Mouse (Mus musculus) layer of hippocampus, adult 2 months (tissue): Measurements from ENCODE around the gene Unc13a. TPM values are rescaled to one million over a fixed set of nuclear protein-coding genes. Genes with fewer than 3 reads are reported as not detected.
A peak's percentile ranks its signal among the peaks of the same experiment; 100 is the strongest.

Source experiments
- DNase-seq, 2 experiments: peaks; one replicate each; pipeline ENCODE4 v3.0.0; 2022; ENCODE audit warnings: low spot score in 2 of 2
- H3K27ac ChIP-seq: fragments of 200-600 bp; 2 replicates; pipeline ENCODE4 v1.8.1; 2022
- H3K4me3 ChIP-seq: fragments of 200-600 bp; 2 replicates; pipeline ENCODE4 v1.8.1; 2022; ENCODE audit warnings: mild to moderate bottlenecking
- CTCF ChIP-seq: fragments of 200-600 bp; conservative IDR thresholded peaks from 2 replicates; pipeline ENCODE4 v1.8.1; 2022; ENCODE audit warnings: antibody characterized with exemption, mild to moderate bottlenecking, moderate library complexity
- total RNA-seq, 2 experiments: library from RNA; stranded (reverse); gene quantifications; 2 replicates each; pipeline ENCODE4 v1.2.3; 2021

Gene Unc13a
- total RNA-seq, 2 experiments from 2014 or later = 263 to 264 TPM

- peak overlapping the region; percentile 51 for H3K27ac ChIP-seq
- DNase-seq = no peak
- H3K4me3 ChIP-seq = no peak overlapping the region
- no peak for TF ChIP-seq CTCF
Observed at GRCm38 (mm10) chr8:71625088-71625487, 46.5 kb downstream of the Unc13a start.

- no peak for DNase-seq
- no peak overlapping the region for H3K4me3 ChIP-seq
- no peak overlapping the region for H3K27ac ChIP-seq
- no peak for TF ChIP-seq CTCF
Observed at GRCm38 (mm10) chr8:71619786-71620185, 51.8 kb downstream of the Unc13a start.

GRCm38 (mm10) chr8:71613418-71613817 lies 58.1 kb downstream of the Unc13a start:
- no peak for DNase-seq
- no peak overlapping the region for H3K4me3 ChIP-seq
- TF ChIP-seq CTCF = no peak; the same call in 1 of the 2 replicates
- no peak overlapping the region for H3K27ac ChIP-seq

DNA sequence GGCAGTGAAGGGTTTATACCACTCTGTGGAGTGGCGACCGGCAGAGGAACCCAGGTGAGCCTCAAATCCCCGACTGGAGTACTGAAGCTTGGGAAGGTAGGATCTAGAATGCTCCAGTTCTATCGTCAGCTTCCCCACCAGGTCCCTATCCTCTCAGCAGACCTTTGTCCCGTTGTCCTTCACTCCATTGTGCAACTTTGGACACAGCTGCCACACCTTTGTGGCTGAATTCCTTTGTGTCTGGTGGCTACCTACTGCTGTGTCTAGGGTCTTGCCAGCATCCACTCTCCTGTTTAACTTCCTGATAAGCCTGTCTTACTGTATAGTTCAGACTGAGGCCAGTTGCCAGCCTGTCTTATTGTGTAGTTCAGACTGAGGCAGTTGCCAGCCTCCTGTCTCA lies 59.4 kb downstream of the Unc13a start:
- H3K4me3 ChIP-seq = peak overlapping the region; percentile 94
- peak overlapping the region; percentile 95 for H3K27ac ChIP-seq
- DNase-seq = no peak
- TF ChIP-seq CTCF = no peak

DNA sequence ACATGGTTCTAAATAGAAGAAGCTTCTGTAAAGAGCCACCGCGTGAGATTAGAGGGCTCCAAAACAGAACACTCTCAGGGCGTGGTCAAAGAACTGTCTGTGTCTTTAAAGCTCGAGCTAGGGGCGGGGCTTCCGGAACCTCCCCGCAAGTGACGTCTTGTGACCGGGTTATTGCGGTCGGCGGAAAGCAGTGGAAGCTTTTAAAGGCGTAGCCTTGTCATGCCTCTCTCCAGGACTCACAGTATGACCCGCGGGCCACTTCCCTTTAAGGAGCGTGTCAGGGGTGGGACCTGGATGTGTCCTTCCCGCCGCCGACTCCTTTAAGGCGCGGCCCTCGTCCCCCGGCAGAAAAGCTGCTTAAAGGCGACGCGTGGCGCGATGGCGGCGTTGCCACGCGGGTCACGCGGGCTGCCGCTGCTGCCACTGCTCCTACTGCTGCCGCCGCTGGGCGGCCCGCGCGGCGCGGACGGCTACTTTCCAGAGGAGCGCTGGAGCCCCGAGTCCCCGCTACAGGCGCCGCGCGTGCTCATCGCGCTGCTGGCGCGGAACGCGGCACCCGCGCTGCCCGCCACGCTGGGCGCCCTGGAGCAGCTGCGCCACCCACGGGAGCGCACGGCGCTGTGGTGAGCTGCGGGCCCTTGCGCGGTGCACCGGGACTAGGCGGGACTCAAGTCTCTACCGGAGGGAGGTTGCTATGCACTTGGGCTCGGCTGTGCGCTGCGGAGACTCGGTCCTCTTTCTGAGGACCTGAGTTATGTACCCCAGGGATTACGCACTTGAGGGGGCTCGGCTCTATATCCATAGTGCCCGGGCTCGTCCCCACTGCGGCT lies 60.5 kb downstream of the Unc13a start, which contains the start of gene Colgalt1:
Gene Colgalt1, plus strand, starts transcription at position 177 of the 830 bp plus-strand sequence.
- peak; percentile 65 for TF ChIP-seq CTCF
- H3K4me3 ChIP-seq = peak within 1 kb of the TSS; percentile 94
- H3K27ac ChIP-seq = peak within 1 kb of the TSS; percentile 95
- DNase-seq = peak; percentile 94 to 99

DNA sequence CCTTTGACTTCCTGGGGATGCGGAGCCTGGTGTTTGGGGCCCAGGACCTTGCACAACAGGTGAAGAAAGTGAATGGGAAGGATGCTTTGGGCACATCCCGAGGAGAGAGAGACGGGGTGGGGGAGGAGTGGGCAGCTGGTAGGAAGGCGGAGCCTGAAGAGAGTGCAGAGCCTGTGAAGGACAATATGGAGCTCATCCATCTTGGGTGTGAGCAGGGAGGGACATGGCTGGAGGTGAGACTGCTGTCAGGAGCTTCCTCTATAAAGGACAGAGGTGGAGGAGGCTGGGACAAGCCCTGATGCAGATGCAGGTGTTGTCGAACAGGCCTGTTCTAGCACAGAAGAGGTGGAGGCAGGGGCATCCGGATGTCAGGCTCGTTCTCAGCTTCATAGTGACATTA lies 67.5 kb downstream of the Unc13a start:
- TF ChIP-seq CTCF = no peak
- no peak for DNase-seq
- no peak overlapping the region for H3K4me3 ChIP-seq
- no peak overlapping the region for H3K27ac ChIP-seq

DNA sequence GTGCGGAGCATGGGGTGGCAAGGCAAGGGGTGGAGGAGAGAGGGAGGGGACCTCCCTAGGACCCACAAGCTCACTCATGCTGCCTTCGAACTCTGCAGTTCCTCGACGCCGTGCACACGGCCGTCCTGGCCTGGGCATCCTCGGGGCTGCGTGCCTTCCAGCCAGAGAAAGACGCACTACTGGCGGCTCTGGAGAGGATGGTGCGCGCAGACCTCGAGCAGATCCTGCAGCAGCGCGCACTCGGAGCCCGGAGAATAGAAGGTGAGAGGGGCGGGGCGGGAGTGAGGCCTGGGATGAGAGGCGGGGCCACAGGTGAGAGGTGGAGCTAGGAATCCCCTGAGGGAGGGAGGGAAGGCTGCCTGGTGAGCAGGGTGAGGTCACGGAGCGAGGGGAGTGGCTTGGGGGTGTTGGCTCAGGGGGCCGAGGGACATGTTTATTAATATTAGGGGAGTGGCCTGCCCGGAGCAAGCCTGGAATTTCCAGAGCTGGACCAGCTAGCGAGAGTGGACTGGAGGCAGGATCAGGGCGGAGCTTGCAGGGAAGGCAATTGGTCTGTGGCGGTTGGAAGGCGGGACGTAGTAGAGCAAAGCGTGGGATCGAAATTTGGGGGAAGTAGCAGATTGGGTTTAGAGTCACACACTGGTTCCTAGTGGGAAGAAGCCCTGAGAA lies 68.8 kb downstream of the Unc13a start:
- Histone ChIP-seq H3K27ac (no peak overlapping the region), H3K4me3 (peak overlapping the region; percentile 30; the same call in 1 of the 2 replicates)
- TF ChIP-seq CTCF = no peak
- peak; percentile 47 to 68 for DNase-seq

DNA sequence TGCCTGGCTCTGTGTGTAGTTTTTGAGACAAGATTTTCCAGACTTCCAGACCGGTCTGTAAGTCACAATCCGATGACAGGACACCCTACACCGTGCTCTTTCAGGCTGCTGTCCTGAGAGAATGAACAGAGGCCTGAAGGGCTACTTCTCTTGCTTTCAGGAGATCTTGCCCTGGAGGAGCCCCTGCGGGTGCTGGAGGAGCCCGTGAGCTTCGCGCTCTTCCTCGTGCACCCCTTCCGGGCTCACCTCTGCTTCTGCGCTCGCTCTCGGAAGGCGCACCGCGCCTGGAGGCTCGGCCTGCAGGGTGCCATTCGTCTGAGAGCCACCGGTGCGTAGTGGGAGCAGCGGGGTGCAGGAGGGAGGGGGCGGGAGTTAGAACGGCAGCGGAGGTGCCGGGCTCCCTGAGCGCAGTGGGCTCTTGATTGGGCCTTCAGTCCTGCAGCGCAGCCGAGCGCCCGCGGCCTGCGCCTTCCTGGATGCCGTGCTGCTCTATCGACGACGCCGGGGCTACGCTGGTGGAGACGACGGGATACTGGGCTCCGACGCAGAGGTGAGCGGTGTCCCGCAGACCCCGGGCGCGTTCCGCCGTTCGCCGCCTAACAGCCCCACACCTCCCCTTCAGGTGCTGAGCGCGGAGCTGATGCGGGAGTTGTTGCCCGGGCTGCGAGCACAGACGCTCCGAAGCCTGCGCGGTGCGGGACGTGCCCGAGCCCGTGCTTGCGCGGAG lies 69.5 kb downstream of the Unc13a start:
- Histone ChIP-seq H3K27ac (no peak overlapping the region), H3K4me3 (peak overlapping the region; percentile 30; the same call in 1 of the 2 replicates)
- TF ChIP-seq CTCF = no peak
- DNase-seq = no peak

DNA sequence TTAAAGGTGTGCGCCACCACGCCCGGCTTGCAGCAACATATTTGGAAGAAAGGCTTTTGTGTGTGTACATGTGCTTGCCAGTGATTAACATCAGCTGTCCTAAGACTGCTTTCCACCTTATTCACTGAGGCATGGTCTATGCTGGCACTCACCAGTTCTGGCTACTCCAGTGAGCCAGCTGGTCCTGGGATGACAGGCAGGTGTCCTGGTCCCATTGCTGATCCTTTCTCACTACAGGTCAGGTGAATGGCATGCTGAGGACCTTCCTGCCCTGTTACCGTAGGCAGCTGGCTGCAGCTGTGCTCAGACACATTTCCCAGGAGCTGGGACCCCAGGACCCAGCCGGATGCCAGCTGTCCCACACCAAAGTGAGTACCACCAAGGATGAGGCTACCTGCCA lies 72.7 kb downstream of the Unc13a start:
- no peak overlapping the region for H3K27ac ChIP-seq
- DNase-seq = no peak
- TF ChIP-seq CTCF = no peak
- no peak overlapping the region for H3K4me3 ChIP-seq

- no peak for DNase-seq
- TF ChIP-seq CTCF = no peak
- Histone ChIP-seq H3K27ac (no peak overlapping the region), H3K4me3 (no peak overlapping the region)
Observed at GRCm38 (mm10) chr8:71598375-71598774, 73.2 kb downstream of the Unc13a start.

DNA sequence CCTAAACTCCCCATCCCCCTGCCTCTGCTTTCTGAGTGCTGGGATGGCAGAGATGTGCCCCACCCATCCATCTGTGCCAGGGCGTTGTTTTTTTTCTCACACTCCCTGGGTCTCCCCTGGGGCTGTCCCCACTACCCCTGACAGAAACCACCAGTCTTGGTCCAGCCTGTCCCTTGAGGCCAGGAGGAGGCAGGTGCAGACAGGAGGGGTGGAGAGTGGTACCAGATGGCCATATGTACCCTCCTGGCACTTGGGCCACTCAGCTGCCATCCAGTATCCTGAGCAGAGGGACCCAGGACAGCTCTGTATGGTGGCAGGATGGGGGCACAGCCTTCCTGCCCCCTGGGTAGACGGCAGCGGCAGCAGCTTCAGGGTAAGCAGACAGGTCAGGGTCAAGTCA lies 74.1 kb downstream of the Unc13a start, which contains the start of gene Fam129c:
Gene Fam129c, plus strand, starts transcription at position 198 of the 400 bp plus-strand sequence.
- TF ChIP-seq CTCF = no peak
- no peak within 1 kb of the TSS for H3K4me3 ChIP-seq
- no peak within 1 kb of the TSS for H3K27ac ChIP-seq
- DNase-seq = no peak

DNA sequence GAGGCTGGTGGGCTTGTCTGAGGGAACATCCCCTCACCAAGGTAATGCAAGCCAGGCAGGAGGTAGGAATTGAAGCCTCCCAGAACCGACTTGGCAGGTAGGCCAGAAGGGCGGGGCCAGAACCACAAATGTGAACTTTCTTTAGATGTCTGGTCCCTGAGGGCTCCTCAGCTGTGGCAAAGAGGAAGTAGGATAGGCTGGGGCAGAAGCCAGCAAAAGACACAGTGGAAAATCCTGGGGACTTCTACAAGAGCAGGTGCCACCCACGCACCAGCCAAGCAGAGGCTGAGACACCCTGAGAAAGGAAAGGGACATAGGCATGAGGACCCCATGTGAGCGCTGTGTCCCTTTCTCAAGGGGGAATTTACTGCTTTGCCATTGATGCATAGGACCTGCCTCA lies 74.8 kb downstream of the Unc13a start:
- H3K4me3 ChIP-seq = no peak overlapping the region
- no peak overlapping the region for H3K27ac ChIP-seq
- no peak for TF ChIP-seq CTCF
- no peak for DNase-seq

DNA sequence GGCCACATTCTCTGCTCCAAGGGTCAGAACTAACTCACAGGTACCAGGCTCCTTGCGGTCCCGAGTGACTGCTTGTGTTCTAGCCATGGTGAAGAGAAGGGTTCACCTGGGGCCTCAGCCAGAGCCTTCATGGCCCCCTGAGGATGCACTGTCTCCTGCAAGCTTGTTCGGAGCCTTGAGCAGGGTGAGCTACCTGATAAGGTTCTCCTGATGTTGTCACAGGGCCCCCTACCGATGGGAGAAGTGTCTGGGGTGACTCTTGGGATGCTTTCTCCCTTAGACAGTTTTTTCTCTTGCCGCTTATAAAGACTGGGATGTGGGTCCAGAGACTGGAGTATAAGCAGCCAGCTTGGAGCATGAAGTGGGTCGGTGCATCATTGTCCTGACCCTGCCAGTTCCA lies 75.2 kb downstream of the Unc13a start:
- no peak overlapping the region for H3K4me3 ChIP-seq
- H3K27ac ChIP-seq = no peak overlapping the region
- no peak for TF ChIP-seq CTCF
- no peak for DNase-seq
